ENCODE assay signal across 23 mouse cellular contexts in the genomic region with DNA sequence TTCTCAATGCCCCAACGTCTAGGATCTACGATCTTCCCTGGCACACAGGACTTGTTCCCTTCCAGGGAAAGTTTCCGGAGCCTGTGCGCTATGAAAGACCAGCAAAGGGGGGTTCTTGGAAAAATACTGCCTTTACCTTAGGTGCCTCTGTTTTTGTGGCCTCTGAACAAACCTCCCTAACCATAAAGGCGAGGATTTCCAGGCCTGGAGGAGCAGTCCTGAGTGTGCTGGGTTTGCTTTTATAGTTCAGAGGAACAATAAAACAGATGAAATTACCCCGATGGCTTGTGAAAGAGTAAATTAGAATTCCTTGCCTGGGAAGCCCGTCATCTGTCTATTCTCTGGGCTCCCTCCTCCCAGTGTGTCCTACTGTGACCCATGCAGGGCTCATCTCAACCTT. TPM values are rescaled to one million over a fixed set of nuclear protein-coding genes. Genes with fewer than 3 reads are reported as not detected.
"Had no signal": no experiment of that assay in that cellular context is flagged by ENCODE, and none has a peak within 500 bp of the region (broad histone marks: within the 10 kb centered on the region; RNA-seq: fewer than 3 reads in every experiment).

No protein-coding gene starts in this region.

- ATAC-seq: intestine, postnatal 0 days; liver, embryonic 12.5 days had no signal

- H3K9ac ChIP-seq: liver, embryonic 12.5 days; liver, embryonic 15.5 days; lung, embryonic 15.5 days had no signal

- H3K9me3 ChIP-seq: liver, embryonic 12.5 days; liver, embryonic 15.5 days; lung, embryonic 15.5 days had no signal

- H3K4me1 ChIP-seq: liver, embryonic 12.5 days; liver, embryonic 15.5 days; lung, embryonic 15.5 days had no signal

- H3K4me3 ChIP-seq: layer of hippocampus, adult 2 months; liver, embryonic 12.5 days; liver, embryonic 15.5 days; lung, embryonic 15.5 days had no signal

- H3K4me2 ChIP-seq: liver, embryonic 12.5 days; liver, embryonic 15.5 days; lung, embryonic 15.5 days; midbrain, embryonic 11.5 days had no signal

- DNase-seq: kidney, adult 8-10 months; kidney, postnatal 14 days; kidney, postnatal 4 days; layer of hippocampus, adult 9-11 months; liver; lung, adult 18-20 months; lung, postnatal 10 days; lung, postnatal 36 days; midbrain, embryonic 14.5 days; right cerebral cortex, adult 18-20 months; right cerebral cortex, postnatal 14 days; right cerebral cortex, postnatal 4 days; thymus, adult 2 months; thymus, postnatal 14 days; thymus, postnatal 4 days had no signal

- H3K27ac ChIP-seq: layer of hippocampus, adult 2 months; liver, embryonic 12.5 days; liver, embryonic 15.5 days; lung, embryonic 15.5 days; stomach, postnatal 0 days had no signal

- H3K27me3 ChIP-seq: liver, embryonic 12.5 days; liver, embryonic 15.5 days; lung, embryonic 15.5 days had no signal

- H3K36me3 ChIP-seq: liver, embryonic 12.5 days; liver, embryonic 15.5 days; lung, embryonic 15.5 days had no signal

RNA-seq across cellular contexts. Expression of a gene that starts 25.3 kb away (rescaled TPM):
- total RNA-seq: megakaryocyte-erythroid progenitor cell, adult 5-6 weeks had no signal
